Mouse (Mus musculus): ENCODE data around the gene Efcab6.
A peak's percentile ranks its signal among the peaks of the same experiment; 100 is the strongest.

Efcab6 gene

DNA sequence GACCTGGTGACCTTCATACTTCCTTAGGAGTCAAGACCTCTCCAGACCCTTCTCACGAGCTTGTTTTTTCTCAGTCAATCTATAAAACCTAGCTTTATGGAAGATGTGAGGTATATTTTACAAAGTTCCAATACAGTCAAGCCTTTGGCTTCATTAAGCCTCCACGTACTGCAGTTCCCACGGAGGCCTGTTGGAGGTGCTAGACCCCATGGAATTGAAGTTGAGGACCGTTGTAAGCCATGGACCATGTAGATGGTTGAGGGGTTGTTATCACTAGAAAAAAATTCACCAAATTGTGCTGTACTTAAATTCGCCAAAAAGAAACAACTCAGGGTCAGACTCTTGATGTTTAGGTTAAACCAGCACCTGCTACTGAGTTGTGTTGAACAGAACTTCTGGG, 9.1 kb downstream of the Efcab6 start:
- no peak for DNase-seq

DNA sequence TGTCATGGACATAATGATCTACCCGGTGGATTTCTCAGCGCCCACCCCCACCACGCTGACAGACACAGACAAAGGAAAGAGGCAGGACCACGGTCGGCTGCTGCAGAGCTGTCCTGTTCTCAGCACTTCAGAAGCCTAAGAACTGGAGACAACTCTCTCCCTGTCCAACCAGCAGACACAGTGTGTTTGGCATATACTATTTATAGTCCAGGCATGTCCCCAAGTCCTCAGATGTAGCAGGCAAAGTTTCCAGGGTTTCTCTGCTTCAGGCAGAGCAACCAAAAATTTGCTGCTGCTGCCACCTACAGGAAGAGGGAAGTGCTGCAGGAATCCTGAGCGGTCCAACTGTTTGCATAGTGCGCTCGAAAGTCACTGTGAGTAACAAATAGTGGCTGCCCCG, 11.3 kb downstream of the Efcab6 start:
- DNase-seq: peak in 1 of 2 experiments; percentile 34

DNA sequence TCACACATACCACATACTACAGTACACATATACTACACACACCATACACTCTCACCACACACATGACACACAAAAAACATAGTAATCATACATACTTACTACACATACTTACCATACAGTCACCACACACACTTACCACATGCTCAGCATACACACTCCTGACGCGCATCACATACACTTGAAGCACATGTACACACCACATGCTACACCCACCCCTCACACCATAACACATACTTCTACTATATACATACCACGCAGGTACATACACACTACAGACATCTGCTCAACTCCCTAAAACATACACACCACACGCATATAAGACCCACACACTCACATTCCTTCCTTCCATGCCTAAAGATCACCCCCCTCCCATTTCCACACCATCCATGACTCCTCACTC, 11.9 kb downstream of the Efcab6 start:
- DNase-seq: no peak

- no peak for DNase-seq
These were observed 12.8 kb downstream of the Efcab6 start for GRCm38 (mm10) chr15:84052390-84052789.

GRCm38 (mm10) chr15:84049570-84049969, 15.6 kb downstream of the Efcab6 start:
- DNase-seq: no peak

DNA sequence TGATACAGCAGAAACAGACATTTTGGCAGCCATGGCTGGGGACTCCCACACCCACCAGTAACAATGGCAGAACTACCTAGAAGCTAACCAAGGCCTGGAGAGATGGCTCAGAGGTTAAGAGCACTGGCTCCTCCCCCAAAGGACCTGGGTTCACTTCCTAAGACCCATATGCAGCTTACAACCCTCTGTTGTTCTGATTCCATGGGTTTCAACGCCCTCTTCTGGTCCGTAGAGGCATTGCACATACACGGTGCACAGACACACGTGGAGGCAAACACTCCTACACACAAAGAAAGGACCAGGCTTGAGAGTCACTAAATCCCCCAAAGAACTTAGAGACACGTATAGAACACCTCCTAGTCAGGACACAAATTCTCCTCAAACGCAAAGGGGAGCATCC, 19.6 kb downstream of the Efcab6 start:
- DNase-seq: no peak

DNA sequence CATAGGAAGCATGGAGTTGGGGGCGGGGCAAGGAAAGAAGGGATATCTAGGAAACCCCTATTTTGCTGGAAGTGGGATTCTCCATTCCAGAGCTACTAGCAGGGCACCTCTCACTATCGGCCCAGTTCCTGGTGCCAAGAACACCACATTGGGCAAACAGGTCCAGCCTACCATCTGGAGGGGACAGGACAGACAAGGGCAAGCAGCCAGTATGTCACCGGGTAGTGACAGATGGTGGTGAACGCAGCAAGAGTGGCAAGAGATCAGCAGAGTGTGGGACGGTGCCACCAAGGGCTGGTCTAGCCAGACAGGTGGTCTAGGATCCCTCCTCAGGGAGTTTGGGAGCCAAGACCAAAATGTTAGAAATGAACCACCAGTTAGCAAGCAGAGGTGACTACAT, 28.1 kb downstream of the Efcab6 start:
- DNase-seq: no peak

- DNase-seq: no peak
These were observed 39.5 kb downstream of the Efcab6 start for GRCm38 (mm10) chr15:84025651-84026050.

GRCm38 (mm10) chr15:84024851-84025250, 40.3 kb downstream of the Efcab6 start:
- DNase-seq: no peak

DNA sequence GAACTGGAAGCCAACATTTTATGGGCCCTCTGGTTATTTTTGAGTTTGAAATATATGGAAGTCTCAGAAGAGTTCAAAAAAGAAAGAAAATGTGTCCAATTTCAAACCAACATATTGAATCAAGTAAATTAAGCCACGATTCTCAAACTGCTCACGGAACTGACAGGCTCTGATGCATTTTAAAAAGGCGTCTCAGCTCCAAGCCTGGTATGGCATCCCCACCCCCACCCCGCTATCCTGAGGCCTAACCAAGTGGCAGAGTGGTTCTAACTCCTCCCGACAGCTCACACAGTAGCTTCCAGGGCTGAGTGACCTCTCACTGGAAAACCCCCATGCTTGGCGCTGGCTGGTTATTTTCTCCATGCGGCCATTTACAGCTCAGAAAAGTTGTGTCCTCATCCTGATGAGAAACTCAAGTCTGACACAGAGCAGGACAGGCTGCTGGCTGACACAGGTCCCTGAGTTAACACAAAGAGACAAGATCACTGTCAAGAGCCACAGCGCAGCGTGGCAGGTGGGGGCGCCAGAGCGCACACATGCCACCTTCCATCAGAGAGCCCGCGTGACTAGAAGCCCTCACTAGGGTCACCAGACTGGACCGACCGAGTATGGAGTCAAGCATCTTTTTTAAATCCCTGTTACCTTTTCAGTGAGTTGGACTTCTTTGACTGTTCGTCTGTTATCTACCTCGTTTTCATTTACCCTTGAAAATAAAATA, 55.7 kb downstream of the Efcab6 start:
- DNase-seq: no peak

DNA sequence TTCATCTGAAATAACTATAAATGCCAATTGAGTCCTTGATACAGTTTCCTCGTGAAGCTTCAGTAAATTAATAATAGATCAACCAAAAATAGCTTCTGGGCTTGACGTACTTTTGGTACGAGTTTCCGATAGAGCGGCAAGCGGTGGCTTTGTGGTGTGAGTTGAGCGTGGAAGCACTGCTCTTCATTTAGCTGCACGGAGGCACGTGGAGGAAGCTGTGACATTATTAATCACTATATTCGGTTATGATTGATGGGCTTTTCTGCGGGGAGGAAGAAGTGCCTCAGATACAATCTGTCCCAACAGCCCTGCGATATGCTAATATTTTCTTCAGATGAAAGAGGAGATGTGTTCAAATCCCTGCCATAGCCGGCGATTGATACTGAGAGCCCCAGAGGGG, 60.9 kb downstream of the Efcab6 start:
- DNase-seq: no peak

- no peak for DNase-seq
These were observed 66.1 kb downstream of the Efcab6 start for GRCm38 (mm10) chr15:83999071-83999470.

DNA sequence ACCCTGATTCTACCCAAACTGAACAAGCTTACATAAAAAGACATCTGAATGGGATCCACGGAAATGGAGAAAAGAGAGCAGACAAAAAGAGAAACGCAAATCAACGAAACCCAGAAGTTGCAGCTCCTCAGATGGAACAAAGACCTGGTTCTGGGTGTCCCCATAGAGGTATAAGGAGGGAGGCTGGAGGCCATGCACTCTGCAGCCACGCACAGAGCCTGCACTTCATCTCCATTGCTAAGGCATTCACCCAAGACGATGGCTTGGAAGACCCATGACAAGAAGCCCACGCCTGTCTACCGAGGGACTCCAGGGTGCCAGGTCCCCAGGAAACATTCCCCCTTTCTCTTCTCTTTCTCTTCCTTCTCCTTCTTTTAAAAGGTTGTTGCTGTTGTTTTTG, 66.6 kb downstream of the Efcab6 start:
- DNase-seq: no peak

- no peak for DNase-seq
These were observed 67.1 kb downstream of the Efcab6 start for GRCm38 (mm10) chr15:83998115-83998514.

GRCm38 (mm10) chr15:83997550-83997949, 67.6 kb downstream of the Efcab6 start:
- no peak for DNase-seq

DNA sequence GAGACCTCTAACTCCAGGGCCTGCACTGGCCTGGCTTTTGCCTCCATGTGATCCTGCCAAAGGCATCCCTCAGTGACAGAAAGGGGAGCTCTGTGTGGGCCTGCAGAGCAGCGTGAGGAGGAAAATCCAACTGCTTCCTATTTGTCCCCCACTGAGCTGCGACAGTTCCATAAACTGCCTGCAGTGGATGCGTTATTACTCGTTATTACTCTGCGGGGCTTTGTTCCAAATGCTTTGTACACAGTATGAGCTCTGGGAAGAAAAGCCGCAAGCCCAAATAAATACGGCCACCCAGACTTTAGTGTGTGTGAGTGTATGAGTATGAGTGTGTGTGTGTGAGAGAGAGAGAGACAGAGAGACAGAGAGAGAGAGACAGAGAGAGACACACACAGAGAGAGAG, 68.3 kb downstream of the Efcab6 start:
- DNase-seq: no peak

DNA sequence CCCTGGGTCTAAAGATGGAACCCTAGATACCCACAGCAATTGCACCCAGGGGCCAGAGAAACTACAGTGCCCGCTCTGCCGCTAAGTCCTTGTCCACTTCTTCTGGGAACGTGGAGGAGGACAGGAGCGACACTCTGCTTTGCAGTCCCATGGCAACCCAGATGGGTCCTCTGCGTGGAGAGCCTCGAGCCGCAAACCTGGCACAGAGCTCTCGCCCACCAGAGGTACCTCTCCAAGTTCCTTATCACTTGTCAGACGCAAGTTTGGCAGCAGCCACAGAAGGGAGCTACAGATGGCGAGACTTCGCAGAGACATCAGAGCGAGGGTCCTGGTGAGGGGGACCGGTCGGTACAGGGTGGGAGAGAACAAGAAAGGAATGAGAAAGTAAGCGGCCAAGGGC, 73.0 kb downstream of the Efcab6 start:
- DNase-seq: no peak

- DNase-seq: no peak
These were observed 73.7 kb downstream of the Efcab6 start for GRCm38 (mm10) chr15:83991461-83991860.

- DNase-seq: no peak
These were observed 75.9 kb downstream of the Efcab6 start for GRCm38 (mm10) chr15:83989241-83989640.

DNA sequence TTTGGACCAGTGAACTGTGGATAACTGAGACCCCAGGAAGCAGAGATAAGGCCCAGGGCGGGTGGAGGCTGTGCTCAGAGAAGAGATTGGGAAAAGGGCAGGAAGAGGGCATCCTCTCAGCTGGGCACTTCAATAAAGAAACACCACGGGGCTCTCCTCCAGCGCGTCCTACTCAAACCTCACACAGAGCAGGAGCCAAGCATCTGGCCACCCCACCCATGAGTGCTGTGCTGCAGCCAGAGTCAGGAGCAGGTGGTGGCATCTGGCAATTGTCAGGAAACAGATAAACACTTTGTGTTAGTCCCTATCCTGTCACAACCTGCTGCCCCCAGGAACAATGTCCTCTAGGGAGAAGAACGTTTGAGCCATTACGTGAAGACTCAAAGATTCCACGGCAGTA, 77.1 kb downstream of the Efcab6 start:
- DNase-seq: no peak

- DNase-seq: no peak
These were observed 82.8 kb downstream of the Efcab6 start for GRCm38 (mm10) chr15:83982186-83982936.

GRCm38 (mm10) chr15:83978865-83979264, 86.3 kb downstream of the Efcab6 start:
- no peak for DNase-seq

DNA sequence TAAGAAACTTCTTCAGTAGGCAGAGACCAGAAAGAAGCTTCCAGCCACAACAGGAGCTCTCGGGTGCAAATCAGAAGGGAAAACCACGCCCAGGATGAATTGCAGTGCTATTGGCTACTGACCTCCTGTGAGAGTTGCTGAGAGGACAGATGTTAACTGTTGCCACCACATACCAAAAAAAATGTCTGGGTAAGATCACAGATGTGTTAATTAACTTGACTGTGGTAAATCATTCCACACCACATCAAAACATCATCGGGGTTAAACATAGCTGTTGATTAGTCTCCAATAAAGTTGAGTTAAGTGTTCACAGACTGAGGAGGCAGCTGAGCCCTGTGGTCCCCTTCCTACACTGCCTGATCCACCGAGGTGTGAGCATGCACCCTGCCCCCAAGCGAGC, 88.1 kb downstream of the Efcab6 start:
- DNase-seq: no peak

DNA sequence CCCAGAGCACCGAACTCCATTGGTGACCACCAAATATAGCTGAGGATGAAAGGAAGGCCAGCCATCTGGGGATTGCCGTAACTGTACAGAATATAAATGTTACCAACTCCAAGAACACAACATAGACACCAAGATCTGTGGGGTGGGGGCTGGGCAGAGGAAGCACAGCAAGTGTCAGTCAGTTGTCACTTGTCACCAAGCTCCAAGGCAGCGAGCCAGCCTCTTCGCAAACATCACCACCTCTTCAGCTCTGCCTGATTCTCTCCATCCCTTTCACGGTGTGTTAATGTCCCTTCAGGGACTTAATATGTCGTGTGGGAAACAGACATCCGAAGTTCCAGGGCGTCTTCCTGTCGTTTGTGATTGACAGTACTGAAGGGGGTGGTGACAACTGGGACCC, 93.0 kb downstream of the Efcab6 start:
- DNase-seq: no peak

GRCm38 (mm10) chr15:83967802-83968201, 97.4 kb downstream of the Efcab6 start:
- no peak for DNase-seq

All from spleen, adult 18-20 months (tissue).